Mouse (Mus musculus): Measurements from ENCODE around the gene Hspb11.

The Hspb11 gene

GRCm38 (mm10) chr4:107253125-107254091 lies at the start of gene Hspb11, which contains the start of gene Lrrc42:
TSS of gene Hspb11 (plus strand) at chr4:107253593.
TSS of gene Lrrc42 (minus strand) at chr4:107253532.
- DNase-seq (ENCODE audit: extremely low spot score), result peak; percentile 100

GRCm38 (mm10) chr4:107207016-107207415 lies 46.4 kb upstream of the Hspb11 start:
- no peak for DNase-seq (ENCODE audit: extremely low spot score)

DNA sequence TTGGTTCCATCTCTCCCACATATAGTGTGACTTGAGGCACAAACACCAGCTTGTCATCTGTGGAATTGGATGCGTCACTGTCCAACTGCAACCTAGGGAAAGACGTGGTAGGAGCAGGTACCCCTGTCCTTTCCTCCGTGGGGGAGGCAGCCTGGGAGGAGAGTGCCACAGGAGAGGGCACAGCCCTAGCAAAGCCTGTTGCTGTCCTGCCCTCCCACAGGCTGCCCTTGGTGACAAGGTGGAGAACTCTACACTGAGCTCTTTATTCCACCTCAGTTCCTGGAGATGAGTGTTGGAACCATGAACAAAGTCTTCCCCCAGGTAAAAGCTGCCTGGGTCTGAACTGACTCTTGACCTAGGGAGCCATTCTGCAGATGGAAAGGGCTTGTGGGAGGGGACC lies 44.5 kb upstream of the Hspb11 start, which contains the start of gene Ldlrad1:
TSS of gene Ldlrad1 (plus strand) at position 301 of the 400 bp plus-strand sequence.
- no peak for DNase-seq (ENCODE audit: extremely low spot score)

DNA sequence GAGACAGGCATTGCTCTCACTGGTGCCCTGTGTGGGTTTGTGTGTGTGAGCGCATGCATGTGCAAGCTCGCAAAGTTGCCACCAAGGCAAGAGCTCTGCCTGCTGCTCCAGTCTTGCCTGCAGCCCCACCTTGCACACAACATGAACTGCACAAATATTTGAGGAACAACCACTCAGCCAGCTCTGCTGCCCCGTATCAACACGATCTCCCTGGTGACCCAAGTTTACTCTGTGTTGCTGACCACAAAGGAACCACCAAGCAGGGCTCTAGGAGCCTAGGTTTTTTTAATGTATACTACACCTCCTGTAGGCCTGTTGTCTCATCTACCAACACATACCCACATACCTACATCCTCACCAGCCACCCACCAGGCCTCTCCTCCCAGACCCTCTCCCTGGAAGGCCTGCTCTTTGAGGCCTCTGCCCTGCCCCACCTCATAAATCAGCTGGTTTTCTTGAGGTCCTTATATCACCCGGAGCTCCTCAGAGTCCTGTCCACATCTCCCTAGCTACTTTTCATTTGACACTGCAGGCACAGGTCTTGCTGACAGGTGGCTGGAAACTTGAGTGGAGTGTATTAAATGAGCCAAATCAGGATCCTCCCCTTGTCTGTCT lies 42.8 kb upstream of the Hspb11 start:
- DNase-seq (ENCODE audit: extremely low spot score), result no peak

DNA sequence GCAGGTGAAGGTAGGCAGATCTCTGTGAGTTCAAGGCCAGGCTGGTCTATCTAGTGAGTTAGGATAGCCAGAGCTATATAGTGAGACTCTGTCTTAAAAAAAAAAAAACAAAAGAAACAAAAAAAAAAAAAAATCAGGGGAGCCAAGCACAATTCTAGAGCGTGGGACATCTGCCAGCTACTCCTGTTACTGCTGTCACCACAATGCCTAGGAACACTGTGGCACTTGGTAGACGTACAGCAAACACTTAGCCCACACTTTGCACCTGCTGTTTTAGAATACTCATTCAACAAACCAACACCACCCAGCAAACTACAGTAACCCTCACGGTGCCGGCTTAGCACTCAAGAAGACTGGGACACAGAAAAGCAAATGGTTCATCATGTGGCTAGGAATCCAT lies 41.9 kb upstream of the Hspb11 start:
- DNase-seq (ENCODE audit: extremely low spot score), result no peak

DNA sequence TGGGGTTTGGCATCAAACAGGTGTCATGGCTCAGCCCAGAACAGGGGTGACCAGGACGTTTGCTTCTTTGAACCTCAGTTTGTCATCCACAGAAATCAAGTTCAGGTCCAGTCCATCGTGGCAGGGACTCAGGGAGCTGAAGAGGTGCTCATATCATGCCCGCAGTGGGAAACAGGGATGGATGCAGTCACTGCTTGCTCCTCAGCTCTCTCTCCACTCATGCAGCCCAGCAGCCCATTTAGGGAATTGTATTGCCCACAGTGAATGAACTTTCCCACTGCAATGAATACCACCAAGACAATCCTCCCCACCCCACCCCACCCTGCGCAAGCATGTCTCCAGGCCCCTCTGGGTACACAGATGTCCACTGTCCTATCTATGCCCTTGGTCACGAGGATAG lies 41.5 kb upstream of the Hspb11 start:
- no peak for DNase-seq (ENCODE audit: extremely low spot score)

- no peak for DNase-seq (ENCODE audit: extremely low spot score)
These were observed 39.9 kb upstream of the Hspb11 start for GRCm38 (mm10) chr4:107213279-107214011.

DNA sequence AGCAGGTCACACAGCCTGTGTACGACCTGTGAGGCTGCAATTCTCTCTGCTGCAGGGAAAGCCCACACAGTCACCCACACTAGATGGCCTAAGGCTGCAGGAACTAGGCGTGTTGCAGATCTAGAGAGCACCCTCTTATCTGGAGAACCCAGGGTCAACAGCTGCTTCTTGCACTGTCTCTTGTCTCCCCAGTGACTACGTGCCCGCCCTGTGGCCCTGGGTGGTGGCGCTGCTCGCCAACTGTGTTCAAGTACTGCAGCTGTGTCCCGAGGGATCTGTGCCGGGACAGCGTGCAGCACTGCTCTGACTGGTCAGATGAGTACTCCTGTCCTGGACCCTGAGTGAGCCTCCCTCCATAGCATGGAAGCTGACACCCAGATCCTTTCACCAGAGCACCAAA lies 35.8 kb upstream of the Hspb11 start:
- DNase-seq (ENCODE audit: extremely low spot score), result no peak

DNA sequence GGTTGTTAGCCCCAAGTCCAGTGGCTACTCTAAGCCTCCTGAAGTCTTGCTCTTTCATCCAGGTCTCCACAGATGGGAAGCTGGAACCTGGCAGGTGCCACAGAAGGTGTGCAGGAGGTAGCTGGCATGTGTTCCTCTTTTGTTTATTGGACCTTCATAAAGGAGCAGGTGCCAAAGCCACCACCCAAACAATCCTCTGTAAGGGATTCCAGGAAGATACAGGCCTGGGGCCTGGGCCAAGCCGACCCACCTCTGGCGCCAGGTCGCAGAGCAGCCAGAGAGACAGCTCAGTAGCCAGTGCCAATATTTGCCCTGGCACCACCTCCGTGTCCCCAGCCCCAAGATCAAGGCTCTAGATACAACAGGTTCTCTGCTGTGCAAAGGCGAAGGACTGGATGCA lies 31.9 kb upstream of the Hspb11 start:
- DNase-seq (ENCODE audit: extremely low spot score), result no peak

DNA sequence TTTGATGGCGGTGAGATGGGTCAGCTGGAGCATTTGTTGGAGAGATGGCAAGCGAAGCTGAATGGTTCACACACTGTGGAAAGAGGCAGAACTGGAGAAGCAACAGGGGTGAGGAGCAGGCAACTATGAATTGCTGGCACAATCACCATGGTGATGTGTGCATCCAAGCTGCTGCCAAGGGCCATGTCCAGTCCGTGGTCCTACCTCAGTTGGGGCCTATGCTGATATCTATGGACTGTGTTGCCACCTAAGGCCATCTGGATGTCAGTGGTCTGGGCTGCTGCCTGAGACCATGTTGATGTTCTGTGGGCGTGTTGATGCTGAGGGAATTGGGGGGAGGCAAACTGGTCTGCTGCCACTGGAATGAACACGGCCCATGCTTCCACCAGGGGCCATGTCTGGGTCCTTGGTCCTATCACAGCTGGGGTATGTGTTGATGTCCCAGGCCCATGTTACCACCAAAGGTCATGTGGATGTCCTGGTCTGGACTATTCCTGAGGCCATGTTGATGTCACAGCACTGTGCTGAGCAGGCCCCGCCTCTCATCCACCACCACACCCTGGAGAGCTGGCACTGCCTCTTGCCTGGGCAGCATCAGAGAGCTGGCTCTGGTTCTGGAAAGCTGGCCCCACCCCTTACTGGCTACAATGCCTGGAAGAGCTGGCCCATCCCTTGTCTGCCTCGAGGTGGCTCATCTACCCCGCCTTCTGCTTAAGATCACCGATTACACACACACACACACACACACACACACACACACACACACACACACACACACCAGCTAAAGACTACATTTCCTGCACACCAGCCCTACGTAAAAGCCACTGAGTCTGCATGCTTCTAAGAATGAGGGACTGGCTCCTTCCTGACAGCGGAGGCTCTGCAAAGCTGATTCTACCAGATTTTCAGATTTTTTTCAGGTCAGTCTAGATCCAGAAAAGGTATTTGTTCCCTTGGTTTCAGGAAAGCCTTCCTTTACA lies 29.9 kb upstream of the Hspb11 start:
- no peak for DNase-seq (ENCODE audit: extremely low spot score)

- no peak for DNase-seq (ENCODE audit: extremely low spot score)
These were observed 27.1 kb upstream of the Hspb11 start for GRCm38 (mm10) chr4:107226313-107226712.

- DNase-seq (ENCODE audit: extremely low spot score), result no peak
These were observed 21.2 kb upstream of the Hspb11 start for GRCm38 (mm10) chr4:107232219-107232618.

- no peak for DNase-seq (ENCODE audit: extremely low spot score)
These were observed 15.1 kb upstream of the Hspb11 start for GRCm38 (mm10) chr4:107238253-107238652.

DNA sequence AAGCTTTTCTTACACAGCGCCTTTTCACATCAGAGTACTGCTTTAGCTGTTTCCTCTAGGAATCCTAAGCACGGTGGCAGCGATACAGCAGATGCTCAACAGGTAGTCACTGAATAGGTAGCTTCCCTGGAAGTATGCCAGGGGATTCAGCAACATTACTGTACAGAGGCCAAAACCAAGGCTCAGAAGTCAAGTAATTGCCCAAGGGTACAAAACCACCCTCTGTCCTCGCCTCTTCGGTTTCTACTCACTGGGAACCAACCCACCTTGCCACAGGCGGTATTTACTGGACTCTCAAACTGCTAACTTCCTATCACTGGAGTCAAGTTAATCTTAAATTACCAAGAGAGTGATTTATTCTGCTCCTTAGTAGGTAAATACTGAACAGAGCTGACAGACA lies 13.2 kb upstream of the Hspb11 start:
- DNase-seq (ENCODE audit: extremely low spot score), result no peak

DNA sequence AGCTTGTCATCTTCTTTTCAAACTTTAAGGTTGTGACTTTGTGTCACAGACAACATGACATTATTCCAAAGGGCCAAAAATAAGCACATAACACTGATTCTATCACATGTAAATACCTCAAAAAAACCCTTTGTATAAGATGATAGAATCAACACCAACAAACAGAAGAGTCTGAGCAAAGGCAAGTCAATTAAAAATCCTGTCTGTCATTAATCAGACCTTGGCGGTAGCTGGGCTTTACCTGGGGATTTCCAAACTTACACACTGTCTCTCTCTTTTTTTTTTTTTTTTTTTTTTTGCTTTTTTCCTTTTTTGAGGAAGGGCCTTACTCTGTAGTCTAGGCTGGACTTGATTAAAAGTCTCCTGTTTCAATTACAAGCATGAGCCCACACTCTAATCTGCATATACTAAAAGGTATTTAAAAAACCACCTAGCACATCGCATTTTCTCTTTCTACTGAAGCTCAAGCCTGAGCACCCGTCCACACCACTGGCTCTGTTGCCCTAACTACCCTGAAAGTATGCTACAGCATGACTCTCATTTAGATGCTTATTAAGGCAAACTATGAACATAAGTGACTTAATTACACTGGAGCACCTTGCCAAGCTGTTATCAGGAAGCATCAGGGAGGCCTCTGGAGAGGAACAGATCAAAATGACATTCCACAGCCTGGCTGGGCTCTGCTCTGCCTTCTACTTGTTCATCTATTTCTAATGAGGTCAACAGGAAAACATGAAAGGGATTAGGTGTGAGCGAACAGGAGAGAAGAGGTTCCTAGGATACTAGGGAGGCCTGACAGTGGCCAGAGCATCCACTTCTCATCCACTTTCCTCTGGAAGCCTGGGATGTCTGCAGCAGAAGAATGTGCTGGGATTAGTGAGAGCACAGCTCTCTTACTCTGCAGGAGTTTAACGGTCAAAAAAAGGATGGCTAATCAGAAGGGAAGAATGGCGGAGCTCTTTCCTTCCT lies 9.7 kb upstream of the Hspb11 start:
- no peak for DNase-seq (ENCODE audit: extremely low spot score)

DNA sequence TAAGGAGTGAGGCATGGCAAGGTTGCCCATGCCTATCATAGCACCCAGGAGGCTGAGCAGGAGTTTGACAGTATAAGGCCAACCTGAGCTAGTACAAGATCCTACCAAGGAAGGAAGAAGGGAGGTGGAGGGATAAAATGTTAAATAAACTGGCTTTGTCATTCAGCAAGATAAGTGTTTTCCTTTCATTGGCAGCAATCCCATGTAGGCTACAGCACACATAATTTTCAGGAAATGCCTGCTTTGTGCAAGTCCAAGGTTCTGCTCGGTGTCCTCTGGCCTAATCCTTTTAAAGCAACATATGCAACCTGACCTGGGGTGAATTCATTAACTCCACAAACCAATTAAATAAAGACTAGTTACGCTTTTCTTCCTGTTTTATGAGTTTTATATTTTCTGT lies 8.0 kb upstream of the Hspb11 start:
- no peak for DNase-seq (ENCODE audit: extremely low spot score)

DNA sequence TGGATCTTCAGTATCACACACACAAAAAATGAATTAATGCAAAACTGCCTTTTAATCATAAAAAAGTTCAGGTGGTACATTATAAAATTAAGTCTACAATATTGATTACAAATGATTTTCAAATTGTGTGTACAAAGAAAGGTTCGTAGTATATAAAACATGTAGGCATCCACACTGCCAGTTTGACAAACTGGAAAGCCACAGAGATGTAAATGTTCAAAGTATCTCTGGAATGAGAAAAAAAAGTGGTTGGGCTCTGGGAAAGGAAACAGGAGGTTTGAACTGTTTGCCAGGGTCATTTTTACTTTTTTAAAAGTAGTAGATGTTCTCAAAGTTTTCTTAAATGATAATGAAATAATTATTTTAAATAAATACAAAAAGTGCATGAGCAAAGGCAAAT lies 7.4 kb upstream of the Hspb11 start:
- no peak for DNase-seq (ENCODE audit: extremely low spot score)

DNA sequence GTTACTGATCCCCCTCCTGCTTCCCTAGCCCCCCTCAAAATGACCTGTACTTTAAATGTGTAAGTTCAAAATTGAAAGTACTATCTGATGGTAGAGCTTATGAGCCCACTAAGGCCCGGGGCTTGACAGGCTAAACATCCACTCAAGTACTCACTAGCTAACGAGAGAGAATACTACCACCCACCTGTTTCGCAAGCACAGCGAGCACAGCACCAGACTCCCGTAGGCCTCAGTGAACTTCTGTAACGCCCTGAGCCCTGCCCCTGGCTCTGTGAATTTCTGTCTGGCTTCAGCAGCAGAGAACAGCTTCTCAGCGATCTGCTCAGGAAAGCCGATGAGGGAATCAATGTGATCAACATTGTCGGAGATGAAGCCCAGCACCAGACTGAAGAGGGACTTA lies 6.3 kb upstream of the Hspb11 start:
- no peak for DNase-seq (ENCODE audit: extremely low spot score)

DNA sequence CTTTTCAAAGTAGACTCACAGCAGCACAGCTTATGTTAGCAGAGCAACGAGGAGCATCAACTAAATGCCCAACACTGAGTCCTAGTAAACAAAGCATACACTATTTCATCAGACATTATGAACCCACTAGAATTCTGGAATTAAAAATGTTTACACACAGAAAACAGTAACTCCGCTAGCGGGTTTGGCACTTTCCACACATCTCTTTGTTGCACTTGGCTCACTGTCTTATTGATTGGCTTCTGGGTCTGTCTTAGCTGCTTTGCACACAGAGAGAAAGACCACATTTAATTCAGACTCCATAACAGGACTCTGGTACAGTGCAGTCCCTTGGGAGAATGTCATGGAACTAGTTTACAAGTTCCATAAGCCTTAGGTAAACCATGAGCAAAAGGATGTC lies 5.3 kb upstream of the Hspb11 start:
- DNase-seq (ENCODE audit: extremely low spot score), result no peak

DNA sequence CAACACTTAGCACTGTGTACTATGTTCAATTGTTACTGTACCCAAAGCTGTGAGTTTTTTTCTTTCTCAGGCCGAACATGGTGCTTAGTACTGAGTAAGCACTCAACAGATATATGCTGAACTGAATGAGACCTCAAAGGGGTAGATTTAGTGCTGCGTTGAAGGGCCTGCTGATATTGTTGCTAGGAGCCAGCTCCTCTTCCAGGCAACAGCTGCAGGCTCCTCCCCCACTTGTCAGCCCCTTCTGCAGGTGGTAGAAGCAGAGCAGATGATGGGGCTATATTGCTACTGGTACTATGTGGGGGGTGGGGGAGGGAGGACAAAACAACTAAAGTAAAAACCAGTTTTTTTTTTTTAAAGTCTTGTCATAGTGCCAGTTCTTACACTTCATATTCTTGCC lies 3.9 kb upstream of the Hspb11 start:
- DNase-seq (ENCODE audit: extremely low spot score), result no peak
